Mouse (Mus musculus) G1E (cell line): ENCODE measurements around the gene Recql. TPM values are rescaled to one million over a fixed set of nuclear protein-coding genes. Genes with fewer than 3 reads are reported as not detected.
A peak's percentile ranks its signal among the peaks of the same experiment; 100 is the strongest.

ENCODE experiments used
- ATAC-seq: 2 replicates; pipeline ENCODE4 v1.8.0; 2016; ENCODE audit warnings: mild to moderate bottlenecking; ENCODE audit not compliant: insufficient number of reproducible peaks, poor library complexity, low FRiP score, severe bottlenecking; ENCODE audit errors: extremely low read depth
- DNase-seq: peaks from one replicate; pipeline ENCODE4 v3.0.0; 2012; ENCODE audit warnings: low spot score
- H3K27me3 ChIP-seq: 2 replicates; pipeline ENCODE4 v1.6.1; 2012; ENCODE audit warnings: mild to moderate bottlenecking, low read length, inconsistent platforms; ENCODE audit not compliant: insufficient read depth
- H3K36me3 ChIP-seq: replicated peaks from 2 replicates; pipeline ENCODE3; 2012; ENCODE audit warnings: mild to moderate bottlenecking, inconsistent platforms
- H3K4me1 ChIP-seq: 2 replicates; pipeline ENCODE4 v1.6.1; 2012; ENCODE audit warnings: low read depth, low read length, inconsistent platforms, mixed read lengths; ENCODE audit not compliant: insufficient read depth
- H3K4me3 ChIP-seq: 2 replicates; pipeline ENCODE4 v1.5.1; 2012; ENCODE audit warnings: low read depth, mild to moderate bottlenecking, inconsistent platforms, low read length, moderate library complexity, mixed read lengths
- H3K9me3 ChIP-seq: replicated peaks from 2 replicates; pipeline ENCODE4 v1.6.1; 2012; ENCODE audit warnings: inconsistent platforms
- CTCF ChIP-seq: IDR thresholded peaks from 2 replicates; pipeline ENCODE4 v1.5.1; 2012; ENCODE audit warnings: low read depth, low read length, inconsistent platforms, mixed read lengths
- GATA1 ChIP-seq: IDR thresholded peaks from 2 replicates; pipeline ENCODE4 v1.6.1; 2012; ENCODE audit warnings: borderline replicate concordance, low read length, inconsistent platforms, mixed read lengths
- GATA2 ChIP-seq: IDR thresholded peaks from 2 replicates; pipeline ENCODE4 v1.6.1; 2012; ENCODE audit warnings: low read depth, low read length, inconsistent platforms, borderline replicate concordance
- POLR2AphosphoS5 ChIP-seq: IDR thresholded peaks from 2 replicates; pipeline ENCODE4 v1.6.1; 2012; ENCODE audit warnings: low read depth, low read length, inconsistent platforms; ENCODE audit not compliant: insufficient replicate concordance
- TAL1 ChIP-seq: conservative IDR thresholded peaks from 2 replicates; pipeline ENCODE4 v1.6.1; 2012; ENCODE audit warnings: low read depth, low read length, inconsistent platforms, mixed read lengths
- polyA plus RNA-seq: library from polyadenylated mRNA; stranded (reverse); fragments of >175 nt; gene quantifications from 2 replicates; pipeline ENCODE4 v1.2.3, GENCODE M21; 2012
- total RNA-seq, 2 experiments: library from RNA; stranded (forward) in 1 of 2; stranded (reverse) in 1 of 2; fragments of 200-1000 nt in 1 of 2; fragments of >200 nt in 1 of 2; fragmentation: Nextera tagmentation in 1 of 2; gene quantifications; 2 replicates each; pipeline ENCODE4 v1.2.3; 2014 to 2017

The Recql gene
- total and polyA plus RNA-seq, 3 experiments = 1.5 to 52.1 (median 50.5) TPM

GRCm38 (mm10) chr6:142339576-142339975 is 47.3 kb downstream of the Recql start:
- Histone ChIP-seq H3K27me3 (no peaks in the 10 kb centered on the region), H3K9me3 (no peaks in the 10 kb centered on the region), H3K4me3 (no peak overlapping the region), H3K36me3 (no peaks in the 10 kb centered on the region), H3K4me1 (peaks cover 10% of the 10 kb centered on the region; the same call in 1 of the 2 replicates)
- TF ChIP-seq CTCF (no peak), GATA2 (no peak), TAL1 (no peak), POLR2AphosphoS5 (no peak)
- DNase-seq (no peak), ATAC-seq (no peak)

- Histone ChIP-seq H3K4me1 (peaks cover 10% of the 10 kb centered on the region; the same call in 1 of the 2 replicates), H3K36me3 (no peaks in the 10 kb centered on the region), H3K4me3 (no peak overlapping the region), H3K9me3 (no peaks in the 10 kb centered on the region), H3K27me3 (no peaks in the 10 kb centered on the region)
- ATAC-seq = no peak
- TF ChIP-seq CTCF = no peak
- no peak for TF ChIP-seq POLR2AphosphoS5
- TF ChIP-seq TAL1 = no peak
- TF ChIP-seq GATA2 = no peak
- no peak for TF ChIP-seq GATA1
- no peak for DNase-seq
Measured at GRCm38 (mm10) chr6:142338961-142339360, 47.9 kb downstream of the Recql start.

DNA sequence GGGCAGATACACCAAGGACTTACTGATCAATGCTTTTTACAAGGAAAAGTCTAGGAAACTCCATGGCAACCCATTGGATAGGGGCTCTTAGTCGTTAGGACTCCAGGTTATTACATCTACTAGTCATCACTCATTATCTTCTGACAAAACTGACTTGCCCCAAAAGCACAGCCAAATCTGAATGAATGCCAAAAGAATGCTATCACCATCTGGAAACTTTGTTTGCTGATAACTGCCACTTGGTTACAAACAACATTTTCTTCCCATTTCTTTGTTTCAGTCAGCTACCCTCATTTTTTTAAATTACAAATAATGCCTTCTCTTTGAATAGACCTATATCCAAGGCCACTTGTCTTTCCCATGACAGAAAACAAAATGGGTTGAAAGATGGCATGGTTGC is 57.7 kb downstream of the Recql start:
- Histone ChIP-seq H3K4me1 (peaks cover 37% of the 10 kb centered on the region), H3K4me3 (no peak overlapping the region), H3K9me3 (no peaks in the 10 kb centered on the region), H3K27me3 (no peaks in the 10 kb centered on the region), H3K36me3 (no peaks in the 10 kb centered on the region)
- ATAC-seq (no peak), DNase-seq (no peak)
- TF ChIP-seq GATA1 (no peak), POLR2AphosphoS5 (no peak), GATA2 (no peak), TAL1 (no peak), CTCF (no peak)

DNA sequence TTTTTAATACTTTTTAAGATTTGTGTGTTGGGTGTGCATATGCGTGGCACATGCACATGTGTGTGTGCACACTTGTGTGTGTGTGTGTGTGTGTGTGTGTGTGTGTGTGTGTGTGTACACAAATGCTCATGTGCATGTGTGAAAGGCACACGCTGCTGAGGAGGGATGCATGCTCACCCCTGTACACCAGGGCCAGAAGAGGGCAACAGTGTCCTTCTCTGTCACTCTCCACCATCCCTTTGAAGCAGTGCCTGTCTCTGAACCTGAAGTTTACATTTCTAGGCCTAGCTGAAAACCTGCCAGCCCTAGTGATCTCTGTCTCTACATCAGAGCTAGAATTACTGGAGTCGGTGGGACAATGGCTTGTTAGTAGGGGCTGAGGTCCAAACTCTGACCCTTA is 60.3 kb downstream of the Recql start:
- TF ChIP-seq GATA1 (no peak), GATA2 (no peak), CTCF (no peak), POLR2AphosphoS5 (no peak), TAL1 (no peak)
- Histone ChIP-seq H3K4me3 (no peak overlapping the region), H3K36me3 (no peaks in the 10 kb centered on the region), H3K27me3 (no peaks in the 10 kb centered on the region), H3K9me3 (no peaks in the 10 kb centered on the region), H3K4me1 (peaks cover 42% of the 10 kb centered on the region)
- DNase-seq = no peak
- ATAC-seq = peak; percentile 42; the same call in 1 of the 2 replicates

GRCm38 (mm10) chr6:142322881-142323280 is 64.0 kb downstream of the Recql start, which contains the start of gene Slco1a5:
Gene Slco1a5, minus strand, starts transcription at chr6:142322981.
- H3K36me3 ChIP-seq = no peaks in the 10 kb centered on the region
- no peak within 1 kb of the TSS for H3K4me3 ChIP-seq
- H3K9me3 ChIP-seq = no peaks in the 10 kb centered on the region
- H3K27me3 ChIP-seq = no peaks in the 10 kb centered on the region
- ATAC-seq (no peak), DNase-seq (no peak)
- peaks cover 35% of the 10 kb centered on the region for H3K4me1 ChIP-seq
- no peak for TF ChIP-seq TAL1
- TF ChIP-seq GATA2 = no peak
- no peak for TF ChIP-seq POLR2AphosphoS5
- no peak for TF ChIP-seq CTCF
- no peak for TF ChIP-seq GATA1

- ATAC-seq (peak; percentile 50), DNase-seq (no peak)
- H3K4me1 ChIP-seq = peaks cover 28% of the 10 kb centered on the region
- H3K9me3 ChIP-seq = no peaks in the 10 kb centered on the region
- no peaks in the 10 kb centered on the region for H3K27me3 ChIP-seq
- H3K4me3 ChIP-seq = no peak overlapping the region
- TF ChIP-seq TAL1 (no peak), POLR2AphosphoS5 (no peak), GATA1 (no peak)
- H3K36me3 ChIP-seq = no peaks in the 10 kb centered on the region
Measured at GRCm38 (mm10) chr6:142317106-142317505, 69.8 kb downstream of the Recql start.

DNA sequence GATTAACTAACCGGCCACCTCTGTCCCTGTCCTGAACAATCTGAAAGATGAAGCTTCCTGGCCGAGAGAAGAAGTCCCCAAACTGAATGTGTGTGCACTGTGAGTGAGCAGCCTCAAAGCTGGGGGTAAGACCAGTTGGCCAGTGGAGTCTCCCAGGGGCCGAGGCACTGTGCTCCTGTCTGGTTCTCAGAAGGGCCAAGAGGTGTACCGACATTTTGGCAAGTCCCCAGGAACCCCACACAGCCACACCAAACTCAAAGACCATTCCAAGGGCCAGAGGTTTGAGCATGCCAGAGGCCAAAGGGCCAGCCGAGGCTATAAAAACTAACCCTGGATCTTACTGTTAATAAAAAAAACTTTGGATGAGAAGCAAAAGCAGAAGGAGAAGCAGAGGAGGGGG is 72.6 kb downstream of the Recql start:
- H3K27me3 ChIP-seq = no peaks in the 10 kb centered on the region

More for the DNA sequence above, 72.6 kb downstream of the Recql start:
- DNase-seq (no peak), ATAC-seq (no peak)
- no peak for TF ChIP-seq POLR2AphosphoS5
- no peak for TF ChIP-seq GATA1
- TF ChIP-seq CTCF = no peak
- TF ChIP-seq GATA2 = no peak
- H3K36me3 ChIP-seq = no peaks in the 10 kb centered on the region
- no peak overlapping the region for H3K4me3 ChIP-seq
- H3K4me1 ChIP-seq = peaks cover 28% of the 10 kb centered on the region
- no peaks in the 10 kb centered on the region for H3K9me3 ChIP-seq
